Mouse (Mus musculus): ENCODE measurements at regions not wholly inside any gene's neighbourhood (a gene's known extent, or its start where the extent isn't known, plus 50 kb on each side); places are given as distances from the start of the nearest gene placed in this dataset.

GRCm38 (mm10) chr8:4934551-4934950, 155.2 kb upstream of the Shcbp1 start:
- DNase-seq (ENCODE audit: low spot score in 2 of 2), result no peak

GRCm38 (mm10) chr8:4934035-4934434, 154.7 kb upstream of the Shcbp1 start:
- no peak for DNase-seq (ENCODE audit: low spot score in 2 of 2)

DNA sequence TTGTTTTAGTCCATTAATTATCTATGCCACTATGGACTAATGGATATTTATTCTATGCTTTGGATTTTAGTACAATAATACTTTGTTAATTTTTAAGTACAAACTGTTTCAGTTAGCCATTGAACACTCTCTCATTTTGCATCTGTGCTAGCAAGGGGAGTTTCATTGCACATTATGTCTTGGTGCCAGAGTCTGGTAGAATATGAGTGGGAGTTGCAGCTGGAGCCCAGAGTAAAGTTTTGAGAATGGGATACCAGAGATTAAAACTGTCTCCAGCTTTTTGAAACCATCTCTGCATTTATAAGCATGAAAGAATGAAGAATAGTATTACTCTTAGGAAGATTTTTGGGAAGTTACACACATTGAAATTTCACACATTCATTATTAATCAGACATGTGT, 137.1 kb upstream of the Shcbp1 start:
- DNase-seq (ENCODE audit: low spot score in 2 of 2), result no peak

DNA sequence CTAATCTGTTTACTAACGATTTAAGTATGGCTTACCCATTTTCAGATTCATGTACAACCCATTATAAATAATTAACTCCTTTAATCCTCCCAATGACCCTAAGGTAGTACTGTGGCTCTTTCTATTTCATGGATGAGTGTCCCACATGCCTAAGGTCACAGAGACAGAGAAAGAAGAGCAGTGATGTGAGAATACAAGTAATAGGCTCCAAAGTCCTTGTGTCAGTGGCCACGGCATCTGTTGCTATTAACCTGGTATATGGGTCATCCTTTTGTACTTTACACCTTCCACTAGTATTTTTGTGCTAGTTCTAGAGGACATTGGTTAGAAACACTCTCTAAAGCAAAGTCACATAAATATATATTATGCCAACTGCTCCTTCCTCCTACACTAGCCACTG, 115.7 kb upstream of the Shcbp1 start:
- no peak for DNase-seq (ENCODE audit: low spot score in 2 of 2)

DNA sequence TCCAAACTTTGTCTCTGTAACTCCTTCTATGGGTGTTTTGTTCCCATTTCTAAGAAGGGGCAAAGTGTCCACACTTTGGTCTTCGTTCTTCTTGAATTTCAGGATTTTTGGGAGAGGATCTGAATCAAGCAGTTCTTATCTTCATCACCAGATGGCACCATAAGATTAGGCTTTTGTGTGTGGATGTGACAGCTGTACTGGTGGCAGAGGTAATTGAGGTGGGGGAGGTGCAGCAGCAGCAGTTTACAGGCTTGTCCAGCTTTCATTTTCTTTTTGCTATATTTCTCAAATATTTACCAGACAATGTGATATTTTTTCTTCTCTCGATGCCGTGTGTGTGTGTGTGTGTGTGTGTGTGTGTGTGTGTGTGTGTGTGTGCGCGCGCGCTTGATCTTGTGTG, 89.4 kb upstream of the Shcbp1 start:
- DNase-seq (ENCODE audit: low spot score in 2 of 2), result peak; percentile 23 to 27

DNA sequence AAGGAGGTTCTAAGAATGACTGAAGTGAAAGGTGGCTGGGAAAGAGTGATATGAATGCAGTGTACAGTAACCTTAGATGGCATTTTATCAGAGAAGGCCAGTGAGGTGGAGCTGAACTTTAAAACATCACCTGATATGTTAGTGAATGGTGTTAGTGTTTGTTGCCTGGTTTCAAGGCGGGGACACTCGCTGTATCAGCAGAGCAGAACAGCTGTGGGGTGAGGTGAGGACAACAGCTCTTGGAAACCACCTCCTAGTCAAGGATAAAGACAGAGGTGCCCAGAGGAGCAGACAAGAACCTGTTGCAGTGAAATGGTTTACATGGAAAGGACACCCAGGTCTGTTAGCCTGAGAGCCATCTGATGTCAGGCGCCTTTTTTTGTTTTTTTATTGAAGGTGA, 59.7 kb upstream of the Shcbp1 start:
- no peak for DNase-seq (ENCODE audit: low spot score in 2 of 2)

- DNase-seq (ENCODE audit: low spot score in 2 of 2), result no peak
Observed at GRCm38 (mm10) chr8:4838527-4838926, 59.2 kb upstream of the Shcbp1 start.

- DNase-seq (ENCODE audit: low spot score in 2 of 2), result no peak
Observed at GRCm38 (mm10) chr8:4837719-4838118, 58.4 kb upstream of the Shcbp1 start.

DNA sequence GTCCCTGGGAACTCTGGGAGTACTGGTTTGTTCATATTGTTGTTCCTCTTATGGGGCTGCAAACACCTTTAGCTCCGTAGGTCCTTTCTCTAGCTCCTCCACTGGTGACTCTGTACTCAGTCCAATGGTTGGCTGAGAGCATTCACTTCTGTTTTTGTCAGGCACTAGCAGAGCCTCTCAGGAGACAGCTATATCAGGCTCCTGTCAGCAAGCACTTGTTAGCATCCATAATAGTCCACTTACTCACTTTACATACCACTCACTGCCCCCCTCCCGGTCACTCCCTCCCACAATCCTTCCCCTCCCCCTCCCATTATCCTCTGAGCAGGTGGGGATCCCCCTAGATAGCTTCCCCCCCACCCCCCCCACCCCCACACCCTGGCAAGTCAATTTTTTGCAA, 57.3 kb upstream of the Shcbp1 start:
- DNase-seq (ENCODE audit: low spot score in 2 of 2), result no peak
